Mouse (Mus musculus) megakaryocyte, embryonic 14.5 days (primary cell): ENCODE results near the gene Vmn2r83.
"Not testable (repeated sequence)": the region's sequence is repeated elsewhere in the genome, so short reads cannot be mapped to it uniquely, and the experiment has no call there.

ENCODE experiments used
- FLI1 ChIP-seq: IDR thresholded peaks from 2 replicates; pipeline ENCODE4 v1.6.1; 2012; ENCODE audit warnings: low read length, inconsistent platforms, mixed read lengths
- GATA1 ChIP-seq: IDR thresholded peaks from 3 replicates; pipeline ENCODE4 v1.6.1; 2012; ENCODE audit warnings: mixed read lengths, low read length, inconsistent platforms, borderline replicate concordance

GRCm38 (mm10) chr10:79435141-79435820 lies 33.2 kb upstream of the Vmn2r83 start:
- TF ChIP-seq GATA1, FLI1: not testable (repeated sequence)
